Mouse (Mus musculus) heart, adult 2 months (tissue): Measurements from ENCODE around the gene Smim20.

Source experiments
- CTCF ChIP-seq: fragments of 200-600 bp; IDR thresholded peaks from 2 replicates; pipeline ENCODE4 v1.8.1; 2022; ENCODE audit warnings: antibody characterized with exemption, mild to moderate bottlenecking, moderate library complexity
- EP300 ChIP-seq: fragments of 200-500 bp; IDR thresholded peaks from 2 replicates; pipeline ENCODE4 v1.6.1; 2011; ENCODE audit warnings: low read depth, low read length, control low read depth; ENCODE audit not compliant: insufficient read depth
- POLR2A ChIP-seq: fragments of 200-500 bp; IDR thresholded peaks from 2 replicates; pipeline ENCODE4 v1.6.1; 2011; ENCODE audit warnings: mild to moderate bottlenecking, low read depth, low read length, control low read depth; ENCODE audit not compliant: insufficient read depth

GRCm38 (mm10) chr5:53264061-53264460, 2.8 kb upstream of the Smim20 start:
- no peak for TF ChIP-seq POLR2A
- no peak for TF ChIP-seq CTCF
- TF ChIP-seq EP300, result no peak
